Mouse (Mus musculus) layer of hippocampus, adult 9-10 months (tissue): ENCODE measurements around the gene Zap70.
"Not testable (repeated sequence)": the region's sequence is repeated elsewhere in the genome, so short reads cannot be mapped to it uniquely, and the experiment has no call there.

ENCODE experiments used
- DNase-seq: peaks from one replicate; pipeline ENCODE4 v3.0.0; 2022; ENCODE audit warnings: low spot score

Gene Zap70

GRCm38 (mm10) chr1:36772198-36772934 lies 10.8 kb downstream of the Zap70 start:
- no peak for DNase-seq

- DNase-seq = no peak
Measured at GRCm38 (mm10) chr1:36780793-36781192, 19.2 kb downstream of the Zap70 start.

- DNase-seq = no peak
Measured at GRCm38 (mm10) chr1:36782476-36782875, 20.9 kb downstream of the Zap70 start.

DNA sequence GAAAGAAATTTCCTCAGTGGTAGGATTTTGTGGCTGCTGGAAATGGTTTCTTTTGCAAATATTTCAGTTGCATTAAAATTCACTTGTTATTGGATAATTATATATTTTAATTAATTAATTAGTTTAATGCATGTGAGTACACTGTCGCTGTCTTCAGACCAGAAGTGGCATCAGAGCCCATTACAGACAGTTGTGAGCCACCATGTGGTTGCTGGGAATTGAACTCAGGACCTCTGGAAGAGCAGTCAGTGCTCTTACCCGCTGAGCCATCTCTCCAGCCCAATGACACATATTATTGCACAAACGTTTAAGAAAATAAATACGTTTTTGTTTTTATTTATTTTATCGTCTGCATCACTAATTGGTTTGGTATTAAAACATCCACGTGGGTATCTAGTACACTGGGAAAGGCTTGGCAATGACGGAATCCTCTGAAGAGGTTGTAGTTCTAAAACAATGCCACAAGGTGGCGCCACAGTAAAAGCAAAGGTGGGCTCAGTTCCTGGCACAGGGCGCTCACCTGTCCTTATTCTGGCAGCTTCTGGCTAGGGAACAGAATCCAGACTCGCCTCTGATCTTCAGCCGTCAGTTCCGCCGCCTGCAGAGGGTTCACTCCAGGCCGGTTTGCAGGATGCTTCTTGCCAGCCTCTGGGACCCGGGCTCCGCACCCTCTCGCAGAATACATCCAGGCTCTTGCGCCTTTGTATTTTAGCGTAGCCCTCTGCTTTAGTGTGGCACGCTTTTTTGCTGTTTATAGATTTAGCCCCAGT lies 23.0 kb downstream of the Zap70 start:
- peak; percentile 63 for DNase-seq

DNA sequence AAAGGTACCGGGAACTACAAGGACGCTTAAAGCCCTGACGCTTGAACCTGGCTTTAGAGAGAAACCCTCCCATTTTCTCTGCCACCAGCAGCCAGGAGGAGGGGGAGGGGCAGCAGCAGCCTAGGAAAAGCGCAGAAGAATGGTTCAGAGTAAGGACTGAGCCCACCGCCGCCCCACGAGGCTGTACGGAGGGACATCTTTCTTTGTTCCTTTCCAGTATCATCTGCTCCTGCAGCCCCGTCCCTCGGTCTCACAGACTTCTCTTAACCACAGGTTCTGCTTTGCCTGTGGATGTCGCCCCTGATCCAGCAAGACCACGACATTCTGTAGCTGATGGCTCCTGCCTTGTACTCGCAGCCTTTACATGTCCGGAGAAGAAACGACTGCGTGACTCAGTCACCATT lies 23.6 kb downstream of the Zap70 start:
- no peak for DNase-seq

DNA sequence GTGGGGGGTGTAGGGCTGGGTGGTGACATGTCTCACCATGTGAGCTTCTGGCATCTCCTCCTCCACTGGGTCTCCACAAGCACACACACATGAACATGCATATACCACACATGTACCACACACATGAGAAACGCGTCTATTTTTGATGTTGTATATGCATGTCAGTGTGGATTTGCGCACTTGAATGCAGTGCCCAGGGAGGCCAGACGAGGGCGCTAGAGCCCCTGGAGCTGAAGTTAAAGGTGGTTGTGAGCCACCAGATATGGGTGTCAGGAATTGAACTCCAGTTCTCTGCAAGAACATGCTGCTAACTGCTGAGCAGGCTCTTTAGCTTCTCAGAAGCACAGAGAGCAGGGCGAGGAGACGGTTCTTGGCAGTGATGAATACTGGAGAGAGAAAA lies 24.8 kb downstream of the Zap70 start:
- no peak for DNase-seq

DNA sequence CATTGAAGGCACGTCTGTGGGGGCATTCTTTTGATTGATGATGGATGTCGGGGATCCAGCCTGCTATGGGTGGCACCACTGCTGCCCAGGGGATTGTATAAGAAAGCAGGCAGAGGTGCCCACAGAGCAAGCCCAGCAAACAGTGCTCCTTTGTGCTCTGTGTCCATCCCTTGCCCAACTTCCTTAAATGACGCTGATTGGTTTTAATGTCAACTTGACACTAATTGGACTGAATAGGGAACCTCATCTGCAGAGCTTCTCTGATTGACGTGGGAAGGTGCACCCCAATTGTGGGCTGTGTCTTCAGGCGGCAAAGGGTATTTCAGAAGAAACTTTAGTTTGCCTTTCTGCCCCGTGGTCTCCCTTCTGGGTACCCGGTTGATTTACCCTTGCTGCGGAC lies 27.8 kb downstream of the Zap70 start:
- no peak for DNase-seq

- DNase-seq = no peak
Measured at GRCm38 (mm10) chr1:36796711-36797110, 35.1 kb downstream of the Zap70 start.

DNA sequence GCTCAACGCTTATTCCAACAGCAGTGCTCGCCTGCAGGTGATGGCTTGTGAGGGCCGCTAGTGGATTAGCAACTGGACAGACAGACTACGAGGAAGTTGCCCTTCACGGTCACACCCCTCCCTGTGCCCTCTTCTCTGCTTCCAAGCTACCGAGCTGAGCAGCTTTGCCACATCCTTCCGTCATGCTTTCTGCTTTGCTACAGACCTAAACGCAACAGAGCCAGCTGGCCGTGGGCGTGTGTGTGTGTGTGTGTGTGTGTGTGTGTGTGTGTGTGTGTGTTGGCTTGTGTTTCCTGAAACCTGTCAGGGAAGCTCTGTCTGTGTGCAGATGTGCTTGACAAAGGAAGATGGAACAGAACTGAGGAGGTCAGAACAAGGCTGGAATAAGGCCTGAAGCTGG lies 35.9 kb downstream of the Zap70 start:
- peak; percentile 38 for DNase-seq

- DNase-seq = no peak
Measured at GRCm38 (mm10) chr1:36800379-36801011, 38.9 kb downstream of the Zap70 start.

DNA sequence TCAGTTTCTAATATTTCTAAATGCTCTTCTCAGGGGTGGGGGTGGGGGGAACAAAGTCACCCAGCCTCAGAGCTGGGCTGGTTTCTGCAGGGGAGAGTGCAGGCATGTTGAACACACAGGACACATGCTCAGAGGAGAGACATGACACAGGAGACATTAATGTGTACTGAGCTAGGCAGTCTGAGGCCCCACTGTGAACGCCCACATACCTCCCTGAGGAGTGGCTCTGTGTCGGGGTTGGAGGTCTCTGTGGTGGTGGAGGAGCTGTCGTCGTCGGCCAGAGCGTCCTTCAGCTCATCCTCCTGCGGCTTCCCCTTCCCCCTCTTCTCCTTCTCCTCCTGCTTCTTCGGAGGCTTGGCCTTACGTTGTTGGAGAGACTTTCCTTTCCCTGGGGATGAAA lies 42.7 kb downstream of the Zap70 start:
- DNase-seq = no peak

- DNase-seq = no peak
Measured at GRCm38 (mm10) chr1:36804833-36805232, 43.2 kb downstream of the Zap70 start.

- no peak for DNase-seq
Measured at GRCm38 (mm10) chr1:36806181-36806905, 44.7 kb downstream of the Zap70 start.

GRCm38 (mm10) chr1:36807086-36807485 lies 45.5 kb downstream of the Zap70 start:
- no peak for DNase-seq

GRCm38 (mm10) chr1:36807782-36808565 lies 46.4 kb downstream of the Zap70 start:
- DNase-seq = peak; percentile 32

GRCm38 (mm10) chr1:36811806-36812205 lies 50.2 kb downstream of the Zap70 start:
- no peak for DNase-seq

DNA sequence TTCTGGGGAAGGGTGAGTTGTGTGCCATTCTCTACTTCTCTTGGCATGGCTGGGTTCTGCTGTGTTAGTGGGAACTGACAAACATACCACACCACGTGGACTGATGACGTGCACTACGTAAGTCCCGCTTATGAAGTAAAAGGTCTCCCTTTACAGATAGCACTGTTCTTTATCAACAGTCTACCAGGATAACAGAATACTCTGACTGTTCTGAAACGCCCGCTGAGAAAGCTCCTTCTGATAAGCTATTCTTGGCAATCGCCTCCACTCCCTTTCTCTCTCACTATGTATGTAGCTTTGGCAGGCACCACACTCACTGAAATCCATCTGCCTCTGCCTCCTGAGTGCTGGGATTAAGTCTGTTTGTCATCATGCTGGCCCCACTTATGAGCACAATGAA lies 51.8 kb downstream of the Zap70 start:
- peak; percentile 43 for DNase-seq

DNA sequence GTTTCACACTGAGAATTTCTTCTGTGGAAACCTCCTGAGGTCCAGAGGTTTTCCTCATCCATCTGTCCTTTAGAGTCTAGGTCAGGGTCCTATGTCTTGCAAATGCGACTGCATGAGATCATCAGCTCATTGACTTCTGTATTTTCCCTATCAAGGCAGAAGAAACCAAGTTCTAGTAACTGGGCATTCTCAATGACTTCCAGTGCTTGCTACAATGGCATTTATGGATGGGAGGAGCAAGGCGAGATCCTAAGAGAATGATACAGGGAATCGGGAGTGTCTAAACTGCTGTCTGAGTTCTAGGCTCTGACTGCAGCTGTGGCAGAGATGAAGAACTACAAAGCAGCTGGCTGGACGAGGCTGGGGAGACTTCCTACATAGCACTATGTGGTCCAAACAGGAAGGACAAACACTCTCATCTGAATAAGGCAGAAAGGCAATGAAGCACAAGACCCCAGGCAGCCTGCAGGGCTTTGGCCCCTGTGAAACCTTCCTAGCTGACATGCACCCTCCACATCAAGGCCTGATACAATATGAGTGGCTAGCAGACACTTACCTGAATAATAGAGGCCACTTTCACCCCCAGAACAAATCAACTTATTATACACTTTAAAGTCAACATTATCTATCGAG lies 52.8 kb downstream of the Zap70 start:
- DNase-seq = no peak

DNA sequence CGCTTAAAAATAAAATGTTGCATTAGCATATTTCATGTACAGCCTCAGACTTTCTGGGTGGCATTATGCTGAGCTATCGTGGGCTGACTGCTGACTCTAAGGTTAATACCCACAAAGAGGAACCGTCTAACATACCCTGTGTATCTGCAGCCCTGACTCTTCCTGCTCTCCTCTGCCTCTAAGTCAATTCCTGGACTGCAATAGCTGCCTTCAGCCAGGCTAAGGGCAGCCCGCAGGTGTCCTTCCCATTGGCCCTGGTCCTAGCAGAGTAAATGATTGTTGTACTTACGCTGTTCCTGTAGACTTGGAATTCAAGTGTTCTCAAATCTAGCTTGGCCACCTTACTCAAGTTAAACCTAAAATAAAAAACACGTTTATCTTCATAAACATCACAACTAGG lies 53.6 kb downstream of the Zap70 start:
- DNase-seq = no peak

- DNase-seq = not testable (repeated sequence)
Measured at GRCm38 (mm10) chr1:36821918-36822317, 60.3 kb downstream of the Zap70 start.

DNA sequence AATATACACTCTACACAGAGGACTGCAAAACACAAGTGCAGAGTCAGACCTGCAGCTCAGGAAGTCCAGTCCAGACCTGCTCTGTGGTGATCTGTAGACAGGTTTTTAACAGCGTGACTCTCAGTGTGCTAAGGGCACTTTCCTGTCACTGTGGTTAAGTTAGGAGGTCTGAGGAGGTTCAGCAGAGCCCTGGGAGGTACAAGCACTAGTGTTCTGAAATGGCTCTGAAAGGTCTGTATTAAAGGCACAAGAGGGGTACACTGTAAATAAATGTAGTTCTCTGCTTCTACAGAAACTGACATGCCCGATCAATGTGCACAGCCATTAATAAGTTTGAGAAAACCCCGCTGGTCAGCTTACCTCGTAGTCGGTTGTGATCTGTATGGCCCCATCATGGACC lies 62.8 kb downstream of the Zap70 start:
- DNase-seq = no peak
